Mouse (Mus musculus): ENCODE data around the gene Tbpl2. TPM values are rescaled to one million over a fixed set of nuclear protein-coding genes. Genes with fewer than 3 reads are reported as not detected.

Gene Tbpl2
- polyA plus RNA-seq, 1 experiment from 2014 or later: not detected

Other genes with a start within 250 kb of the Tbpl2 start
- gene Hnmt, start 47.2 kb downstream of the Tbpl2 start, polyA plus RNA-seq (2015; fragmentation: Nextera tagmentation; extraction: Ambion mirVana): 1.6 and 1.8 TPM in 2 replicates
- gene Il1f8, start 56.6 kb upstream of the Tbpl2 start, polyA plus RNA-seq (2015; fragmentation: Nextera tagmentation; extraction: Ambion mirVana): not detected in 2 replicates
- gene Il1f9, start 89.9 kb upstream of the Tbpl2 start, polyA plus RNA-seq (2015; fragmentation: Nextera tagmentation; extraction: Ambion mirVana): not detected in 2 replicates
- not detected in 2 replicates for gene Il1f6, start 118.8 kb upstream of the Tbpl2 start, polyA plus RNA-seq (2015; fragmentation: Nextera tagmentation; extraction: Ambion mirVana)
- not detected in 2 replicates for gene Il1f5, start 180.4 kb upstream of the Tbpl2 start, polyA plus RNA-seq (2015; fragmentation: Nextera tagmentation; extraction: Ambion mirVana)
- gene Il1f10, start 194.6 kb upstream of the Tbpl2 start, polyA plus RNA-seq (2015; fragmentation: Nextera tagmentation; extraction: Ambion mirVana): not detected in 2 replicates
- not detected in 2 replicates for gene Il1rn, start 240.3 kb upstream of the Tbpl2 start, polyA plus RNA-seq (2015; fragmentation: Nextera tagmentation; extraction: Ambion mirVana)

Data from forebrain, embryonic 13.5 days (tissue).